Mouse (Mus musculus): ENCODE measurements at regions not wholly inside any gene's neighbourhood (a gene's known extent, or its start where the extent isn't known, plus 50 kb on each side); places are given as distances from the start of the nearest gene placed in this dataset.

GRCm38 (mm10) chr8:25362656-25363055, 538.5 kb upstream of the Adam5 start:
- no peak for TF ChIP-seq CTCF (IDR thresholded peaks at IDR 0.05; ENCODE audit: low read depth)
- TF ChIP-seq EP300 (IDR thresholded peaks at IDR 0.05; ENCODE audit: low read depth) = no peak
